Mouse (Mus musculus): ENCODE data around the gene Olfr1504. TPM values are rescaled to one million over a fixed set of nuclear protein-coding genes. Genes with fewer than 3 reads are reported as not detected.
"Not testable (repeated sequence)": the region's sequence is repeated elsewhere in the genome, so short reads cannot be mapped to it uniquely, and the experiment has no call there.

Gene Olfr1504
- polyA plus RNA-seq (2012; rRNA removed), result not detected in 2 replicates

GRCm38 (mm10) chr19:13897828-13898227, at the start of gene Olfr1504:
Gene Olfr1504 (minus strand): TSS chr19:13897928.
- H3K4me3 ChIP-seq (ENCODE audit: insufficient read depth, low read length), result no peak within 1 kb of the TSS
- TF ChIP-seq POLR2A (IDR thresholded peaks at IDR 0.05; ENCODE audit: extremely low read depth, insufficient read depth, low read length), result no peak
- TF ChIP-seq CTCF (IDR thresholded peaks at IDR 0.05; ENCODE audit: extremely low read depth, insufficient read depth, low read length), result no peak
- no peak within 1 kb of the TSS for H3K27ac ChIP-seq (ENCODE audit: insufficient read depth, low read length)
- H3K4me1 ChIP-seq (ENCODE audit: control insufficient read depth, insufficient read depth, low read length), result no peaks in the 10 kb centered on the region

- no peak within 1 kb of the TSS for H3K4me3 ChIP-seq (ENCODE audit: insufficient read depth, low read length)
- no peak within 1 kb of the TSS for H3K27ac ChIP-seq (ENCODE audit: insufficient read depth, low read length)
- TF ChIP-seq CTCF (IDR thresholded peaks at IDR 0.05; ENCODE audit: extremely low read depth, insufficient read depth, low read length) (no peak), POLR2A (IDR thresholded peaks at IDR 0.05; ENCODE audit: extremely low read depth, insufficient read depth, low read length) (no peak)
- H3K4me1 ChIP-seq (ENCODE audit: control insufficient read depth, insufficient read depth, low read length), result no peaks in the 10 kb centered on the region
Measured at GRCm38 (mm10) chr19:13913230-13913629, 15.5 kb upstream of the Olfr1504 start, which contains the start of gene Olfr1505. Gene Olfr1505 (plus strand): TSS chr19:13913530.

GRCm38 (mm10) chr19:13861495-13861894, 36.2 kb downstream of the Olfr1504 start, which contains the start of gene Olfr1502:
Gene Olfr1502 (plus strand): TSS chr19:13861795.
- no peak for TF ChIP-seq POLR2A (IDR thresholded peaks at IDR 0.05; ENCODE audit: extremely low read depth, insufficient read depth, low read length)
- TF ChIP-seq CTCF (IDR thresholded peaks at IDR 0.05; ENCODE audit: extremely low read depth, insufficient read depth, low read length), result no peak
- Histone ChIP-seq H3K4me1 (ENCODE audit: control insufficient read depth, insufficient read depth, low read length) (no peaks in the 10 kb centered on the region), H3K4me3 (ENCODE audit: insufficient read depth, low read length) (no peak within 1 kb of the TSS), H3K27ac (ENCODE audit: insufficient read depth, low read length) (no peak within 1 kb of the TSS)

- not testable (repeated sequence) for H3K4me1 ChIP-seq (ENCODE audit: control insufficient read depth, insufficient read depth, low read length); H3K27ac ChIP-seq (ENCODE audit: insufficient read depth, low read length); H3K4me3 ChIP-seq (ENCODE audit: insufficient read depth, low read length)
Measured at GRCm38 (mm10) chr19:13850592-13850991, 47.1 kb downstream of the Olfr1504 start, which contains the start of gene Olfr1501. Gene Olfr1501 (minus strand): TSS chr19:13850692.

Other genes with a start within 250 kb of the Olfr1504 start
- gene Olfr1490, start 246.8 kb downstream of the Olfr1504 start, polyA plus RNA-seq (2012; rRNA removed), result not detected in 2 replicates
- not detected in 2 replicates for gene Olfr1491, start 200.7 kb downstream of the Olfr1504 start, polyA plus RNA-seq (2012; rRNA removed)
- not detected in 2 replicates for gene Olfr1493-ps1, start 174.7 kb downstream of the Olfr1504 start, polyA plus RNA-seq (2012; rRNA removed)
- not detected in 2 replicates for gene Olfr1494, start 158.2 kb downstream of the Olfr1504 start, polyA plus RNA-seq (2012; rRNA removed)
- not detected in 2 replicates for gene Olfr1495, start 133.3 kb downstream of the Olfr1504 start, polyA plus RNA-seq (2012; rRNA removed)
- gene Olfr1496, start 120.0 kb downstream of the Olfr1504 start, polyA plus RNA-seq (2012; rRNA removed), result not detected in 2 replicates
- not detected in 2 replicates for gene Olfr1497, start 99.7 kb downstream of the Olfr1504 start, polyA plus RNA-seq (2012; rRNA removed)
- gene Olfr1499, start 78.5 kb downstream of the Olfr1504 start, polyA plus RNA-seq (2012; rRNA removed), result not detected in 2 replicates
- gene Olfr1500, start 67.4 kb downstream of the Olfr1504 start, polyA plus RNA-seq (2012; rRNA removed), result not detected in 2 replicates
- gene Olfr1501, start 47.2 kb downstream of the Olfr1504 start, polyA plus RNA-seq (2012; rRNA removed), result not detected in 2 replicates
- not detected in 2 replicates for gene Olfr1502, start 36.1 kb downstream of the Olfr1504 start, polyA plus RNA-seq (2012; rRNA removed)
- gene Olfr1505, start 15.6 kb upstream of the Olfr1504 start, polyA plus RNA-seq (2012; rRNA removed), result not detected in 2 replicates

All from cortical plate, adult 2 months (tissue).